ENCODE assay signal across 8 mouse cellular contexts in the genomic region with DNA sequence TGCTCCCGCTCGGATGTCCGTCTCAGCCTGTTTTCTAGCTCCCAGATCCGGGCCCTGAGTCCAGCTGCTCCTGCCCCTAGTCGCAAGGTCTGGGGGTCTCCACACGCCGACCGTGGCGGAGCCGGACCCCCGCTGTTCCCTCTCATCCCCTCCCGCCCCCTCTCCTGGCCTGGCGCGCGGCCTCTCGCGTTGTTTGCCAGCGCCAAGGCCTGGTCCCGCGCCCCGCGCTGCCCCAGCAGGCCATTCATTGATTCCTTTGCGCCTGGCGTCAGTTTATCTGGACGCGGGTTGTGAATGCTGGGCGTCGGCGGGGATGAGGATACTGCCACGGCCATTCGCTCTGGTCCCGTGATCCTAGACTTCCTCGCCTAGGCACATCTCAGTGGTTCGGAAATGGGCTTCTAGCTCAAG. TPM values are rescaled to one million over a fixed set of nuclear protein-coding genes. Genes with fewer than 3 reads are reported as not detected.
A peak's percentile ranks its signal among the peaks of the same experiment; 100 is the strongest.
DNase-seq lines count a peak whose midpoint lies in the region; ATAC-seq and TF ChIP-seq lines count a peak whose summit lies in the region.

No protein-coding gene starts in this region.

- peak overlapping the region; percentile 89 for H3K9ac ChIP-seq in hindbrain, embryonic 11.5 days (ENCODE audit: low read depth, low read length)
- H3K9ac ChIP-seq in liver, embryonic 13.5 days, result peak overlapping the region; percentile 95
- peak overlapping the region; percentile 92 for H3K9ac ChIP-seq in neural tube, embryonic 14.5 days (replicated peaks; ENCODE audit: low read depth, low read length)

- H3K9me3 ChIP-seq in embryonic facial prominence, embryonic 10.5 days, result no peaks in the 10 kb centered on the region
- H3K9me3 ChIP-seq in hindbrain, embryonic 11.5 days (ENCODE audit: control insufficient read depth, low read length), result no peaks in the 10 kb centered on the region
- H3K9me3 ChIP-seq in liver, embryonic 13.5 days (replicated peaks), result no peaks in the 10 kb centered on the region
- H3K9me3 ChIP-seq in neural tube, embryonic 14.5 days (ENCODE audit: control insufficient read depth, low read length), result no peaks in the 10 kb centered on the region

- H3K4me2 ChIP-seq in hindbrain, embryonic 11.5 days (replicated peaks; ENCODE audit: low read depth, low read length), result peak overlapping the region; percentile 51
- H3K4me2 ChIP-seq in liver, embryonic 13.5 days, result peak overlapping the region; percentile 75
- H3K4me2 ChIP-seq in neural tube, embryonic 14.5 days (ENCODE audit: low read depth, low read length), result peak overlapping the region; percentile 91

- DNase-seq in layer of hippocampus, adult 2 months (ENCODE audit: low spot score in 2 of 2), result peak; percentile 19 to 42
- no peak for DNase-seq in layer of hippocampus, postnatal 25 days (ENCODE audit: extremely low spot score in 1 of 2, low spot score in 1 of 2)
- DNase-seq in NIH3T3 (ENCODE audit: low read depth), result peak; percentile 86
- peak; percentile 90 for DNase-seq in embryonic facial prominence, embryonic 10.5 days (ENCODE audit: low spot score)
- peak; percentile 87 for DNase-seq in hindbrain, embryonic 11.5 days (ENCODE audit: low spot score)
- DNase-seq in liver, embryonic 13.5 days, result peak; percentile 65
- DNase-seq in gastrocnemius, postnatal 10 days, result no peak

- no peak for TF ChIP-seq CTCF in layer of hippocampus, adult 2 months (conservative IDR thresholded peaks at IDR 0.05)

- no peaks in the 10 kb centered on the region for H3K27me3 ChIP-seq in embryonic facial prominence, embryonic 10.5 days (replicated peaks; ENCODE audit: low read depth, poor library complexity, severe bottlenecking)
- no peaks in the 10 kb centered on the region for H3K27me3 ChIP-seq in hindbrain, embryonic 11.5 days (ENCODE audit: control insufficient read depth, insufficient read depth, low read length)
- no peaks in the 10 kb centered on the region for H3K27me3 ChIP-seq in liver, embryonic 13.5 days
- H3K27me3 ChIP-seq in neural tube, embryonic 14.5 days (ENCODE audit: control insufficient read depth, insufficient read depth, low read length), result no peaks in the 10 kb centered on the region

- under 1% methylated on average over 34 of the region's 34 CpGs for WGBS in embryonic facial prominence, embryonic 10.5 days
- WGBS in hindbrain, embryonic 11.5 days, result under 1% methylated on average over 30 of the region's 34 CpGs
- under 1% methylated on average over 34 of the region's 34 CpGs for WGBS in liver, embryonic 13.5 days (ENCODE audit: insufficient replicate concordance)
- under 1% methylated on average over 30 of the region's 34 CpGs for WGBS in neural tube, embryonic 14.5 days

- peak overlapping the region; percentile 91 for H3K27ac ChIP-seq in layer of hippocampus, adult 2 months
- H3K27ac ChIP-seq in embryonic facial prominence, embryonic 10.5 days (replicated peaks), result peak overlapping the region; percentile 97
- H3K27ac ChIP-seq in hindbrain, embryonic 11.5 days (ENCODE audit: low read depth, low read length), result peak overlapping the region; percentile 94
- H3K27ac ChIP-seq in liver, embryonic 13.5 days, result peak overlapping the region; percentile 94
- H3K27ac ChIP-seq in neural tube, embryonic 14.5 days (ENCODE audit: low read depth, low read length), result peak overlapping the region; percentile 67

- peak; percentile 64 for ATAC-seq in hindbrain, embryonic 11.5 days (ENCODE audit: low FRiP score)
- peak; percentile 17 for ATAC-seq in liver, embryonic 13.5 days (ENCODE audit: low read depth)
- peak; percentile 45 for ATAC-seq in neural tube, embryonic 14.5 days (ENCODE audit: low read depth)

- H3K4me3 ChIP-seq in layer of hippocampus, adult 2 months, result peak overlapping the region; percentile 98
- H3K4me3 ChIP-seq in embryonic facial prominence, embryonic 10.5 days, result peak overlapping the region; percentile 75
- H3K4me3 ChIP-seq in hindbrain, embryonic 11.5 days (ENCODE audit: low read depth, low read length), result peak overlapping the region; percentile 93
- peak overlapping the region; percentile 89 for H3K4me3 ChIP-seq in liver, embryonic 13.5 days (replicated peaks)
- H3K4me3 ChIP-seq in neural tube, embryonic 14.5 days (ENCODE audit: low read depth, low read length), result peak overlapping the region; percentile 92

- H3K4me1 ChIP-seq in embryonic facial prominence, embryonic 10.5 days, result peaks cover 25% of the 10 kb centered on the region
- H3K4me1 ChIP-seq in hindbrain, embryonic 11.5 days (replicated peaks; ENCODE audit: control insufficient read depth, insufficient read depth, low read length), result 0 out of 2 replicates have a peak, but pooled peaks cover 3% of the 10 kb centered on the region
- H3K4me1 ChIP-seq in liver, embryonic 13.5 days (replicated peaks), result peaks cover 67% of the 10 kb centered on the region
- H3K4me1 ChIP-seq in neural tube, embryonic 14.5 days (ENCODE audit: control insufficient read depth, insufficient read depth, low read length), result peaks cover 19% of the 10 kb centered on the region

- peaks cover 44% of the 10 kb centered on the region for H3K36me3 ChIP-seq in embryonic facial prominence, embryonic 10.5 days (replicated peaks)
- H3K36me3 ChIP-seq in hindbrain, embryonic 11.5 days (ENCODE audit: control insufficient read depth, insufficient read depth, low read length), result no peaks in the 10 kb centered on the region
- H3K36me3 ChIP-seq in liver, embryonic 13.5 days, result peaks cover 8% of the 10 kb centered on the region
- no peaks in the 10 kb centered on the region for H3K36me3 ChIP-seq in neural tube, embryonic 14.5 days (ENCODE audit: control insufficient read depth, insufficient read depth, low read length)

RNA-seq across cellular contexts. Expression of a gene that starts 0.6 kb away (rescaled TPM):
- 10 to 100 TPM; 21.9 to 24.0 TPM for total RNA-seq in layer of hippocampus, adult 2 months (2021)
- total RNA-seq in layer of hippocampus, postnatal 25 days (2021), result 10 to 100 TPM; 26.9 to 27.4 TPM
- 109 and 113 TPM in 2 replicates for polyA plus RNA-seq in embryonic facial prominence, embryonic 10.5 days (2016; fragmentation: Nextera tagmentation; extraction: Ambion mirVana)
- polyA plus RNA-seq in hindbrain, embryonic 11.5 days (2014; fragmentation: Nextera tagmentation; extraction: Ambion mirVana), result 88.0 and 91.7 TPM in 2 replicates
- 40.6 and 50.6 TPM in 2 replicates for polyA plus RNA-seq in liver, embryonic 13.5 days (2015; fragmentation: Nextera tagmentation; extraction: Ambion mirVana)
- polyA plus RNA-seq in neural tube, embryonic 14.5 days (2014; fragmentation: Nextera tagmentation; extraction: Ambion mirVana), result 48.6 and 52.9 TPM in 2 replicates
- total RNA-seq in gastrocnemius, postnatal 10 days (2021), result 10 to 100 TPM; 16.6 to 18.7 TPM

RNA-seq across cellular contexts. Expression of a gene that starts 36.2 kb away (rescaled TPM):
- 10 to 100 TPM; 18.4 to 20.4 TPM for total RNA-seq in layer of hippocampus, adult 2 months (2021)
- 10 to 100 TPM; 17.2 to 17.5 TPM for total RNA-seq in layer of hippocampus, postnatal 25 days (2021)
- 0.59 and 0.87 TPM in 2 replicates for polyA plus RNA-seq in embryonic facial prominence, embryonic 10.5 days (2016; fragmentation: Nextera tagmentation; extraction: Ambion mirVana)
- 0.49 and 1.0 TPM in 2 replicates for polyA plus RNA-seq in hindbrain, embryonic 11.5 days (2014; fragmentation: Nextera tagmentation; extraction: Ambion mirVana)
- 0.02 and 0.22 TPM in 2 replicates for polyA plus RNA-seq in liver, embryonic 13.5 days (2015; fragmentation: Nextera tagmentation; extraction: Ambion mirVana)
- polyA plus RNA-seq in neural tube, embryonic 14.5 days (2014; fragmentation: Nextera tagmentation; extraction: Ambion mirVana), result 7.5 and 11.9 TPM in 2 replicates
- 10 to 100 TPM; 69.1 to 69.5 TPM for total RNA-seq in gastrocnemius, postnatal 10 days (2021)

RNA-seq across cellular contexts. Expression of a gene that starts 37.6 kb away (rescaled TPM):
- 10 to 100 TPM; 22.9 to 23.4 TPM for total RNA-seq in layer of hippocampus, adult 2 months (2021)
- total RNA-seq in layer of hippocampus, postnatal 25 days (2021), result 10 to 100 TPM; 22.3 to 23.4 TPM
- 45.8 and 47.0 TPM in 2 replicates for polyA plus RNA-seq in embryonic facial prominence, embryonic 10.5 days (2016; fragmentation: Nextera tagmentation; extraction: Ambion mirVana)
- 42.3 and 45.8 TPM in 2 replicates for polyA plus RNA-seq in hindbrain, embryonic 11.5 days (2014; fragmentation: Nextera tagmentation; extraction: Ambion mirVana)
- polyA plus RNA-seq in liver, embryonic 13.5 days (2015; fragmentation: Nextera tagmentation; extraction: Ambion mirVana), result 13.6 and 16.6 TPM in 2 replicates
- 27.9 and 28.3 TPM in 2 replicates for polyA plus RNA-seq in neural tube, embryonic 14.5 days (2014; fragmentation: Nextera tagmentation; extraction: Ambion mirVana)
- 10 to 100 TPM in 1 of 2 experiments, 1 to 10 TPM in 1; 9.0 to 14.0 TPM for total RNA-seq in gastrocnemius, postnatal 10 days (2021)

Comparison
In these comparisons a context has a peak if more than half of its experiments do, and no peak if none do; other contexts are left out.
1. DNase-seq: peak in layer of hippocampus, adult 2 months (2 of 2), NIH3T3 (single experiment), embryonic facial prominence, embryonic 10.5 days (single experiment), hindbrain, embryonic 11.5 days (single experiment) and liver, embryonic 13.5 days (single experiment); none in layer of hippocampus, postnatal 25 days (0 of 2) and gastrocnemius, postnatal 10 days (single experiment).
2. Peak in every context shown above with its lines, with median percentiles within 50 percentile points of each other: H3K27ac ChIP-seq, H3K4me3 ChIP-seq, ATAC-seq, H3K4me2 ChIP-seq and H3K9ac ChIP-seq.